Mouse (Mus musculus) hindbrain, embryonic 11.5 days (tissue): ENCODE data around the gene Fabp3. TPM values are rescaled to one million over a fixed set of nuclear protein-coding genes. Genes with fewer than 3 reads are reported as not detected.

ENCODE experiments used
- ATAC-seq: fragments of 200-750 bp; cut with Nextera tagmentation; 2 replicates; pipeline ENCODE4 v1.8.0; 2017; ENCODE audit warnings: mild to moderate bottlenecking, moderate TSS enrichment, moderate library complexity; ENCODE audit not compliant: low FRiP score
- DNase-seq: peaks from one replicate; pipeline ENCODE4 v3.0.0-alpha.2; 2015; ENCODE audit warnings: low spot score
- H3K27ac ChIP-seq: fragments of 300-500 bp; sonication (generic); 2 replicates; pipeline ENCODE4 v1.5.1; 2014; ENCODE audit warnings: mild to moderate bottlenecking, low read depth, low read length
- H3K27me3 ChIP-seq: fragments of 300-500 bp; sonication (generic); 2 replicates; pipeline ENCODE4 v1.6.1; 2014; ENCODE audit warnings: mild to moderate bottlenecking, low read length, moderate library complexity, mixed read lengths; ENCODE audit not compliant: control insufficient read depth, insufficient read depth
- H3K36me3 ChIP-seq: fragments of 300-500 bp; sonication (generic); 2 replicates; pipeline ENCODE4 v1.6.1; 2014; ENCODE audit warnings: mild to moderate bottlenecking, low read length, moderate library complexity, mixed read lengths; ENCODE audit not compliant: control insufficient read depth, insufficient read depth
- H3K4me1 ChIP-seq: fragments of 300-500 bp; sonication (generic); replicated peaks from 2 replicates; pipeline ENCODE4 v1.6.1; 2014; ENCODE audit warnings: low read length, mixed read lengths; ENCODE audit not compliant: control insufficient read depth, insufficient read depth
- H3K4me2 ChIP-seq: fragments of 300-500 bp; sonication (generic); replicated peaks from 2 replicates; pipeline ENCODE4 v1.6.1; 2014; ENCODE audit warnings: mild to moderate bottlenecking, low read depth, low read length
- H3K4me3 ChIP-seq: fragments of 300-500 bp; sonication (generic); 2 replicates; pipeline ENCODE4 v1.5.1; 2014; ENCODE audit warnings: low read depth, low read length
- H3K9ac ChIP-seq: fragments of 300-500 bp; sonication (generic); 2 replicates; pipeline ENCODE4 v1.6.1; 2014; ENCODE audit warnings: low read depth, low read length
- H3K9me3 ChIP-seq: fragments of 300-500 bp; sonication (generic); 2 replicates; pipeline ENCODE4 v1.6.1; 2016; ENCODE audit warnings: low read length; ENCODE audit not compliant: control insufficient read depth
- WGBS: fragments of 180-500 bp; shearing (Covaris S2); extraction: QIAGEN DNeasy Blood & Tissue Kit; methylation state at CpG from one replicate; pipeline ENCODE4 v1.1.7; 2014; 5-methylcytosine and 5-hydroxymethylcytosine counted together
- polyA plus RNA-seq: library from polyadenylated mRNA; unstranded; fragments of >200 nt; fragmentation: Nextera tagmentation; extraction: Ambion mirVana; gene quantifications from 2 replicates; pipeline ENCODE4 v1.2.1, GENCODE M21; 2014

The Fabp3 gene
- polyA plus RNA-seq, 1 experiment from 2014 or later: 27.7 TPM

GRCm38 (mm10) chr4:130270611-130271347, 37.6 kb upstream of the Fabp3 start:
- Histone ChIP-seq H3K9ac (no peak overlapping the region), H3K9me3 (no peaks in the 10 kb centered on the region), H3K4me1 (peaks cover 3% of the 10 kb centered on the region; the same call in 1 of the 2 replicates), H3K27me3 (no peaks in the 10 kb centered on the region), H3K36me3 (no peaks in the 10 kb centered on the region), H3K27ac (no peak overlapping the region), H3K4me2 (no peak overlapping the region), H3K4me3 (no peak overlapping the region)
- DNase-seq (no peak), ATAC-seq (no peak)
- WGBS: 84% methylated on average over 6 of the region's 6 CpGs

GRCm38 (mm10) chr4:130273698-130274345, 34.6 kb upstream of the Fabp3 start:
- Histone ChIP-seq H3K4me2 (peak overlapping the region; percentile 59), H3K4me1 (peaks cover 3% of the 10 kb centered on the region; the same call in 1 of the 2 replicates), H3K9ac (peak overlapping the region; percentile 82), H3K4me3 (peak overlapping the region; percentile 60), H3K27me3 (no peaks in the 10 kb centered on the region), H3K36me3 (no peaks in the 10 kb centered on the region), H3K27ac (peak overlapping the region; percentile 96), H3K9me3 (no peaks in the 10 kb centered on the region)
- 12% methylated on average over 12 of the region's 12 CpGs for WGBS
- DNase-seq (no peak), ATAC-seq (peak; percentile 11)

- WGBS: 0% methylated on average over 27 of the region's 29 CpGs
- Histone ChIP-seq H3K27me3 (no peaks in the 10 kb centered on the region), H3K9ac (peak overlapping the region; percentile 82), H3K4me1 (peaks cover 3% of the 10 kb centered on the region; the same call in 1 of the 2 replicates), H3K4me2 (peak overlapping the region; percentile 59), H3K36me3 (no peaks in the 10 kb centered on the region), H3K27ac (peak overlapping the region; percentile 96), H3K9me3 (no peaks in the 10 kb centered on the region), H3K4me3 (peak overlapping the region; percentile 60)
- ATAC-seq (peak; percentile 86), DNase-seq (peak; percentile 82)
Observed at GRCm38 (mm10) chr4:130274346-130275015, 33.9 kb upstream of the Fabp3 start.

DNA sequence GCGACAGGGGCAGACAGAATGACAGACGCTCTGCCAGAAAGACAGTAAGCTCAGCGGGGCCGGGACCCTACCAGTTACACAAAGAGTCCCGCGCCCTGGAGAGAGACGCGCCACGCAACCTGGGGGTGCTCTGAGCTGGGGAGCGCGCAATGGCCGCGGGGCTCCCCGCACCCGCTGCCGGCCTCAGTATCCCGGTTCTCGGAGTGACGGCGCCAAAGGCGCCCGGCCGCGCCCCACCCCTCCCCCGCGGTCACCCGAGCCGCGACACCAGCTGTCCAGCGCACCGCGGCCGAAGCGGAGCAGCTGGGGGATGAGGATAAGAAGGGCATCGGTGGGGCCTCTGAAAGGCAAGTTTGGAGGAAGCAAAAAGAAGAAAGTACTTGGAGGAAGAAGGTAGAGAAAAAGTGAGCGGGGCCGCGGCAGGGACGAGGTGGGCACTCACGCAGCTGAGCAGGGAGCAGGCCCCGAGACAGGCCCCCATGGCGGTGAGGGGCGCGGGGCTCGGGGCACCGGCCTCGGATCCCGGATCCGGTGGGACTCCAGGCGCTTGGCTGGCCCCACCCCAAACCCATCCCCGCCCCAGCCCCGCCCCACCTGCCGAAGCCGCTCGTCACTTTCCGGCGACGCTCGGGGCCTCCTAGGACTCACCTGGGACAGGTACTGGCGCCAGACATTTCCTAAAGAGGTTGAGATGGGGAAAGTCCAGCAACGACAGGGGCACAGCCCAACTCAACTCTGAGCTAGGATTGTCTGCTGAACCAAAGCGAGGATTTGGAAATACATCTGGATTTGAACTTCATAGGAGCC, 33.2 kb upstream of the Fabp3 start:
- peak; percentile 73 for DNase-seq

GRCm38 (mm10) chr4:130275823-130276105, 32.6 kb upstream of the Fabp3 start:
- ATAC-seq: no peak
- peak overlapping the region; percentile 96; the same call in 1 of the 2 replicates for H3K27ac ChIP-seq
- WGBS: 45% methylated on average over 5 of the region's 5 CpGs

More for the DNA sequence above, 33.2 kb upstream of the Fabp3 start:
- Histone ChIP-seq H3K9me3 (no peaks in the 10 kb centered on the region), H3K9ac (peak overlapping the region; percentile 82), H3K27me3 (no peaks in the 10 kb centered on the region), H3K27ac (peak overlapping the region; percentile 96), H3K4me2 (peak overlapping the region; percentile 59), H3K36me3 (no peaks in the 10 kb centered on the region), H3K4me3 (peak overlapping the region; percentile 60), H3K4me1 (peaks cover 3% of the 10 kb centered on the region; the same call in 1 of the 2 replicates)
- peak; percentile 52; the same call in 1 of the 2 replicates for ATAC-seq
- WGBS: 1% methylated on average over 55 of the region's 62 CpGs

DNA sequence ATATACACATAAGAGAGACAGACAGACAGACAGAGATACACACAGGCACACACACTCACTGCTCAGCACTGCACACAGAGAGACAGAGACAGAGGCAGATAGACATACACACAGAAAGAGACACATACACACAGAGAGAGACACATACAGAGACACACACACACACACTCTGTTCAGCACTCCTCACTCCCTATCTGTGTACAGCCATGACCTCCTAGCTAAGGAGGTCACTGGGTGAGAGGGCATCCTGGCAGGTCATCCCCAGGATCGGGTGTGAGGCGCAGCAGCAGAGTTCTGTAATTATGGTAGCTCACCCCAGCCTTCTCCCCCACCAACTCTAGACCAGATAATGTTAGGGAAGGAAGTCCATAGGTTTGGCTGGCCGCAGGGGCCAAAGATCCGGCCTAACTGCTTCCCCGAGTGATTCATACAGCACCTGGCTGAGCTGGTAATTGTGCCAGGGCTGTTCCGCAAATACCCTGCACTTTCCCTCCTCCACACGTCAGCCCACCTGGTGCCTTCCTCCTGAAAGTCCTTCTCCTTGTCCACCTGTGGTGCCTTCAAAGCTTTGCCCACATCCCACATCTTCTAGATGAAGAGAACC, 31.7 kb upstream of the Fabp3 start:
- H3K9me3 ChIP-seq: no peaks in the 10 kb centered on the region
- no peak overlapping the region for H3K4me3 ChIP-seq
- 63% methylated on average over 7 of the region's 7 CpGs for WGBS
- H3K4me2 ChIP-seq: no peak overlapping the region
- no peaks in the 10 kb centered on the region for H3K27me3 ChIP-seq
- H3K27ac ChIP-seq: no peak overlapping the region
- ATAC-seq (no peak), DNase-seq (no peak)
- no peaks in the 10 kb centered on the region for H3K36me3 ChIP-seq
- H3K4me1 ChIP-seq: peaks cover 4% of the 10 kb centered on the region; the same call in 1 of the 2 replicates
- 0 out of 2 replicates have a peak overlapping the region, but pooled peaks have one; percentile 24 for H3K9ac ChIP-seq

More at GRCm38 (mm10) chr4:130275823-130276105, 32.6 kb upstream of the Fabp3 start:
- H3K9ac ChIP-seq: peak overlapping the region; percentile 82; the same call in 1 of the 2 replicates
- no peaks in the 10 kb centered on the region for H3K9me3 ChIP-seq
- no peaks in the 10 kb centered on the region for H3K27me3 ChIP-seq
- peaks cover 4% of the 10 kb centered on the region; the same call in 1 of the 2 replicates for H3K4me1 ChIP-seq
- no peak for DNase-seq
- H3K4me3 ChIP-seq: peak overlapping the region; percentile 60
- H3K36me3 ChIP-seq: no peaks in the 10 kb centered on the region
- H3K4me2 ChIP-seq: peak overlapping the region; percentile 59

DNA sequence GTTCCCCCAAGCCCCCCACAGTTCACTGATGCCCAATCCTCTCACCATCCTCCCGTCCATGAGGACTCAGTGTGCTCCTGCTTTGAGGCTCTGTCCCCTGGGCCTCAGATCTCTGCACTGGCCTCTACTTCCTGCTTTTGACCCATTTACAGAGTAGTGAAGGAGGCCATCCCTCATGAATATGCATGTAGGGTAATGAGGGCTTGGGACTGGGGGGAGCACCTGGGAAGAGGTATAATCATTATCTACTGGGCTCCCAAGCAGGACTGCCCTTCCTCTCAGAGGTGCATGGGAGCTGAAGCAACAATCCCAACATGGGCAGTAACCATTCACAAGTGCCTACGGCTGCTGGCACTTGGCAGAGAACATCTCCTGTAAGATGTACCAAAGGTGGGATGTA, 29.3 kb upstream of the Fabp3 start, which contains the start of gene Serinc2:
TSS of gene Serinc2 (minus strand) at position 101 of the 400 bp plus-strand sequence.
- H3K27me3 ChIP-seq: no peaks in the 10 kb centered on the region
- H3K36me3 ChIP-seq: no peaks in the 10 kb centered on the region
- no peak within 1 kb of the TSS for H3K4me3 ChIP-seq
- ATAC-seq (no peak), DNase-seq (no peak)
- H3K4me1 ChIP-seq: 0 out of 2 replicates have a peak, but pooled peaks cover 2% of the 10 kb centered on the region
- no peak within 1 kb of the TSS for H3K4me2 ChIP-seq
- WGBS: 69% methylated on average over 2 of the region's 2 CpGs
- no peak within 1 kb of the TSS for H3K9ac ChIP-seq
- no peak within 1 kb of the TSS for H3K27ac ChIP-seq
- no peaks in the 10 kb centered on the region for H3K9me3 ChIP-seq

- DNase-seq (no peak), ATAC-seq (no peak)
- H3K4me3 ChIP-seq: no peak overlapping the region
- no peaks in the 10 kb centered on the region for H3K27me3 ChIP-seq
- WGBS: 76% methylated on average over 5 of the region's 5 CpGs
- H3K4me2 ChIP-seq: no peak overlapping the region
- no peaks in the 10 kb centered on the region for H3K9me3 ChIP-seq
- no peak overlapping the region for H3K9ac ChIP-seq
- no peaks in the 10 kb centered on the region for H3K36me3 ChIP-seq
- H3K4me1 ChIP-seq: 0 out of 2 replicates have a peak, but pooled peaks cover 2% of the 10 kb centered on the region
- H3K27ac ChIP-seq: no peak overlapping the region
Observed at GRCm38 (mm10) chr4:130282856-130283255, 25.5 kb upstream of the Fabp3 start.
